Mouse (Mus musculus) retina, adult 2 months (tissue): ENCODE results near the gene Tesk1.
A peak's percentile ranks its signal among the peaks of the same experiment; 100 is the strongest.

Experiments
- DNase-seq: peaks from one replicate; pipeline ENCODE4 v3.0.0-alpha.2; 2012; ENCODE audit warnings: low read depth, low spot score

The Tesk1 gene

DNA sequence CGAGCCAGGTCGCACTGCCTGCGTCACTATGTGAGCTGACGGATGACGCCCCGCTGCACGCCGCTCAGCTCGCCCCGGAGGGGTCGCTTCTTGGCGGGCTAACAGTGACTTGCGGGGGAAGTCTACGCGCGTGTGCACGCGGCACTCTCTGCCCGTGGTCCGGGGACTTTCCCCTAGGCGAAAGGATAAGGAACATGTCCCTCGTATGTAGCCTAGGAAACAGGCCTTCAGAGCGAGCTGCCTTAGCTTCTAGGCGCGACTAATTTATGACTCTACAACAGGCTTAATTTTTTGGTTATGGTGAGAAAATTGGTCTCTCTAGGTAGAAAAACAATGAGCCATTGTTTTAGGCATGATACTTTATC is 51.1 kb downstream of the Tesk1 start, which contains the start of gene Ccdc107:
Ccdc107 (plus strand) TSS at position 80 of the 365 bp plus-strand sequence.
- DNase-seq, result peak; percentile 90

DNA sequence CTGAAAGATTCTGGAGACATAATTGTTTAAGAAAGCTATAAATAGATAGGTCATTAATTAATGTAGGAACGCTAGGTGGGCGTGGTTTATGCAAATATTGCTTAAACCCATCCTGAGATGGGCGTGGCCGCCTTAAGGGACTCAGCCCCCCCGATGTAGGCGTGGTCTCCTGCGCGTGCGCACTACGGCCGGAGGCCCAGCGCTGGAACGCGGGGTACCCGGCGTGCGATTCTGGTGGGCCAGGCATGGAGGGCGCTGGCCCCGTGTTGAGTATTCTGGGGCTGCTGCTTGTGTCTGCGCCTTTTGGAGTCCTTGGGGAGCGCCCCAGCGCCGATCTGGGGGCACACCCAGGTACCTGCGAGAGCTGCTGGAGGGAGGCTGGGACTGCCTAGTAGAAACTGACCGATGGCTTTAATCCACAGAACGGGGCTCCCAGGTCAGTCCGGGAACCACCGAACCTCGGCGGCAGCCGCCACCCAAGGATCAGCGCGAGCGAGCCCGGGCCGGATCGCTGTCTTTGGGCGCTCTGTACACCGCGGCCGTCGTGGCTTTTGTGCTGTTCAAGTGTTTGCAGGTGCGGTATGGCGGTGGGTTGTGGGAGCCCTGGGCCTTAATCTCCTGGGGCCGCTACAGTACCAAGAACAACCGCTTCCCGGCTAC is 51.6 kb downstream of the Tesk1 start:
- peak; percentile 94 for DNase-seq

DNA sequence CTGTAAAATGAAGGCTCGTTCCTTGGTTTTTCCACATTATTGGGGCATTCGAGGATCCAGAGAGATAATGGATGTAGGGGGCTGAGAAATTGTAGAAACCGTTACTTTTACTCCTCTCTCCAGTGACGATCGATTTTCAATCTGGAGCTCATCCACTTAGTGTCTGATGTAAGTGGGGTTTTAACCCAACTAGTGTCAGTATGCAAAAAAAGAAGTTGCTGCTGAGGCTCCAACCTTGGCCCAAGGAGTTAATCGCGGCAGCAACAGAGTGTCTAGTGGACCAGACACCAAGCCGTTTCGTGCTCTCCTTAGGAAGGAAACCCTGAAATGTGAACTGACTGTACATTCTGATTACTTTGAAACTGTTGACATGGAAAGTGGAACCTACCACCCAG is 52.1 kb downstream of the Tesk1 start:
- no peak for DNase-seq

DNA sequence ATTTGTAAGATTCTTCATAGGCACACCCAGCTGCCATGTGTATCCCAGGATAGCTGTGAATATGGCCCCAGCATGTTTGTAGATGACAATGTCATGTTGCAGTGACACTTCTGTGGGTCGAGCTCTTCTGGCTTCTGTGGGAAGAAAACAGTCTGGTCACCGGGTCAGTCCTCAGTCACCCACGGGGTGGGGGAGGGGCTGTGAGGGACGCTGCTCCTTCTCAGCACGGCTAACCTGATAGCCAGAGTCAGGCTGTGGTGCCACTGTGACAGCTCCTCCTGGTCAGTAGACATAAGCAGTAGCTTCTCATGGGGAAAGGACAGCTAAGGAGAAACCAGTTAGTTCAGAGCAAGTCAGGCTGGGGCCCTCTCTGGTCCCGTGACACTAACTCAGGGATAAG is 54.8 kb downstream of the Tesk1 start:
- DNase-seq, result no peak

DNA sequence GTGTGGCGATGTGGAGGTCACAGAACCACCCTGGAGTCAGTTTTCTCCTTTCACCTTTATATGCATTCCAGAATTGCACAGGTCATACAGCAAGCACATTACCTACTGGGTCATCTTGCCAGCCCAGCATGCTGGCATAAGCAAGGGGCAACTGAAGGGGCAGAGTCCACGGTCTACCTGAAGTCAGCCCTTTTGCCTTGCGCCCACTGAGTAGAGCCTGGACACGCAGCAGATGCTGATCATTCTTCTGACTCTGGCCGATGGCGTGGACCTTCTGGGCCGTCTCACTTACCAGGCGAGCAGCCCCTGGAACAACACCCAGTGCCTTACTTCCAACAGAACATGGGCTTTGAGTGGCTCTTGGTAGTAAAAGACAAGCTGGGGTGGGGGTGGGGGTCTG is 55.7 kb downstream of the Tesk1 start:
- no peak for DNase-seq
